ENCODE assay signal across 7 mouse cellular contexts in the genomic region with DNA sequence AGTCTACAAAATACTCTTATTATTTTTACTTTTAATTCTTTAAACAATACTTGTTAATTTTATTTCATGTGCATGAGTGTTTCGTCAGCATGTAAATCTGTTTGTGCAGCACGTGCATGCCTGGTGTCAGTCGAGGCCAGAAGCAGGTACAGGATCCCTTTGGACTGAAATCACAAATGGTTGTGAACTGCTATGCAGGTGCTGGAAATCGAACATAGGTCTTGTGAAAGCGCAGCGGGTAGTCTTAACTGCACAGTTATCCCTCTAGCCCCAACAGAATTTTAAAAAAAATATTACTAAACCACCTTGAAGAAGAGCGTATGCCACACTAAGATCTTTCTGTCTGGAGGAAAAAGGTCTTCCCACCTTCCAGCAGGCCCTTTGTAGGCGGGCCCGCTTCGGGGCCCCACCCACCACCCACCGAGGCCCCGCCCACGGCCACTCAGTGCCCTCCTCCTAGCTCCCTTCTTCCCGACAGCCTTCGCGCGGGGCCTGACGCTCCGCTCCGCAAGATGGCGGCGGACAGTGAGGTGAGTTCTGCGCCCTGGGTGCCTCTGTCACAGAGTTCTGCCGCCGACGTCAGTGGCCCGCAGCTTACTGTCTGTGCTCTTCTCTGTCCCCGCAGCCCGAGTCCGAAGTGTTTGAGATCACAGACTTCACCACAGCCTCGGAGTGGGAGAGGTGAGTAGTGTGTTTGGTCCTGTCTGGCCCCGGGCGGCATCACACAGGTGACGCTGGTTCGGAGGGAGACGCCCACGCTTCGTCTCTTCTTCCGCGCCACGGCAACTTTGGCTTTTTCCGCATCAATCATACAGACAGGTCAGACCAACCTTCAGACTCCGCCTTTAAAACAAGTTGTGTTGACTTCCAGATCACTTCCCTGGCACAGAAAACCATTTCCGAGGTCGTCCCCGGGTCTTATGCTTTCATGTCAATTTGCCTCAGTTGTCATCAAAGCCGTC. TPM values are rescaled to one million over a fixed set of nuclear protein-coding genes. Genes with fewer than 3 reads are reported as not detected.
DNase-seq lines count a peak whose midpoint lies in the region; ATAC-seq lines count a peak whose summit lies in the region.

Rab3gap1 (plus strand) TSS at position 474 of the 962 bp plus-strand sequence.

- intact Hi-C loops in left cerebral cortex, postnatal 36 days (cut with DNase I) = loop anchor here (10.0 kb wide), 1 partner anchor 94 kb away; the partner anchor contains the start of gene Ccnt2

- peak; percentile 94 for DNase-seq in adrenal gland, adult 2 months
- DNase-seq in embryo, embryonic 11.5 days (ENCODE audit: low read depth, low spot score) = peak; percentile 85
- peak; percentile 78 to 87 for DNase-seq in gastrocnemius, postnatal 4 days (ENCODE audit: low spot score in 2 of 2)
- DNase-seq in left cerebral cortex, postnatal 36 days (ENCODE audit: low spot score in 2 of 2) = peak; percentile 89 to 90
- DNase-seq in midbrain, embryonic 11.5 days (ENCODE audit: low spot score, missing footprints) = peak; percentile 99
- peak; percentile 78 for DNase-seq in skeletal muscle tissue, adult 2 months (ENCODE audit: low read depth, low spot score)

- H3K4me3 ChIP-seq in intestine, embryonic 16.5 days (ENCODE audit: low read length) = peak within 1 kb of the TSS; percentile 79
- peak within 1 kb of the TSS; percentile 83 for H3K4me3 ChIP-seq in midbrain, embryonic 11.5 days (ENCODE audit: low read depth, low read length)

- 0 out of 2 replicates have a peak, but pooled peaks cover 5% of the 10 kb centered on the region for H3K4me1 ChIP-seq in intestine, embryonic 16.5 days (ENCODE audit: control insufficient read depth, insufficient read depth, low read length)
- peaks cover 3% of the 10 kb centered on the region; the same call in 1 of the 2 replicates for H3K4me1 ChIP-seq in midbrain, embryonic 11.5 days (ENCODE audit: control insufficient read depth, insufficient read depth, low read length)

- peak within 1 kb of the TSS; percentile 63 for H3K4me2 ChIP-seq in intestine, embryonic 16.5 days (ENCODE audit: low read depth, low read length)
- peak within 1 kb of the TSS; percentile 74 for H3K4me2 ChIP-seq in midbrain, embryonic 11.5 days

- no peaks in the 10 kb centered on the region for H3K36me3 ChIP-seq in intestine, embryonic 16.5 days (ENCODE audit: control insufficient read depth, insufficient read depth, low read length)
- 0 out of 2 replicates have a peak, but pooled peaks cover 2% of the 10 kb centered on the region for H3K36me3 ChIP-seq in midbrain, embryonic 11.5 days (ENCODE audit: control insufficient read depth, insufficient read depth, low read length)

- ATAC-seq in intestine, embryonic 16.5 days = peak; percentile 99
- peak; percentile 99 for ATAC-seq in midbrain, embryonic 11.5 days (ENCODE audit: low FRiP score)

- peak within 1 kb of the TSS; percentile 89 for H3K27ac ChIP-seq in intestine, embryonic 16.5 days (ENCODE audit: low read length)
- no peak within 1 kb of the TSS for H3K27ac ChIP-seq in midbrain, embryonic 11.5 days (ENCODE audit: low read depth, low read length)

- WGBS in intestine, embryonic 16.5 days = 12% methylated on average over 47 of the region's 47 CpGs
- whole genome bisulfite sequencing in midbrain, embryonic 11.5 days = 12% methylated on average over 47 of the region's 47 CpGs

- H3K9me3 ChIP-seq in intestine, embryonic 16.5 days (ENCODE audit: control insufficient read depth, low read length) = no peaks in the 10 kb centered on the region
- no peaks in the 10 kb centered on the region for H3K9me3 ChIP-seq in midbrain, embryonic 11.5 days (ENCODE audit: control insufficient read depth, low read length)

- no peaks in the 10 kb centered on the region for H3K27me3 ChIP-seq in intestine, embryonic 16.5 days (replicated peaks; ENCODE audit: control insufficient read depth, insufficient read depth, low read length)
- no peaks in the 10 kb centered on the region for H3K27me3 ChIP-seq in midbrain, embryonic 11.5 days (ENCODE audit: control insufficient read depth, insufficient read depth, low read length)

- H3K9ac ChIP-seq in intestine, embryonic 16.5 days (ENCODE audit: low read depth, low read length) = peak within 1 kb of the TSS; percentile 83
- peak within 1 kb of the TSS; percentile 76 for H3K9ac ChIP-seq in midbrain, embryonic 11.5 days (ENCODE audit: low read length)

RNA-seq across cellular contexts. Expression of gene Rab3gap1, which starts in this region (rescaled TPM):
- 10 to 100 TPM; 44.6 to 48.8 TPM for total RNA-seq in adrenal gland, adult 2 months (2021)
- 27.2 and 31.7 TPM in 2 replicates for polyA plus RNA-seq in adrenal gland, adult 2 months (2012; rRNA removed)
- 10 to 100 TPM; 29.5 to 31.3 TPM for total RNA-seq in gastrocnemius, postnatal 4 days (2021)
- polyA plus RNA-seq in intestine, embryonic 16.5 days (2015; fragmentation: Nextera tagmentation; extraction: Ambion mirVana) = 19.9 and 20.3 TPM in 2 replicates
- 10 to 100 TPM; 72.2 to 78.2 TPM for total RNA-seq in left cerebral cortex, postnatal 36 days (2021)
- polyA plus RNA-seq in midbrain, embryonic 11.5 days (2014; fragmentation: Nextera tagmentation; extraction: Ambion mirVana) = 14.1 and 15.5 TPM in 2 replicates
